Mouse (Mus musculus) small intestine, adult 2 months (tissue): ENCODE results near the gene Oas3. TPM values are rescaled to one million over a fixed set of nuclear protein-coding genes. Genes with fewer than 3 reads are reported as not detected.

Source experiments
- H3K27ac ChIP-seq: fragments of 200-500 bp; 2 replicates; pipeline ENCODE4 v1.5.1; 2012; ENCODE audit warnings: low read depth, low read length, control low read depth, inconsistent platforms; ENCODE audit not compliant: insufficient read depth
- H3K27me3 ChIP-seq: fragments of 200-500 bp; 2 replicates; pipeline ENCODE4 v1.6.1; 2012; ENCODE audit warnings: mild to moderate bottlenecking, moderate library complexity, low read length, inconsistent platforms; ENCODE audit not compliant: control insufficient read depth, insufficient read depth
- H3K36me3 ChIP-seq: fragments of 200-500 bp; 2 replicates; pipeline ENCODE4 v1.6.1; 2012; ENCODE audit warnings: mild to moderate bottlenecking, low read length, control low read depth, inconsistent platforms; ENCODE audit not compliant: control insufficient read depth, insufficient read depth
- H3K4me1 ChIP-seq: fragments of 200-500 bp; 2 replicates; pipeline ENCODE4 v1.6.1; 2012; ENCODE audit warnings: low read length, inconsistent platforms, mixed read lengths; ENCODE audit not compliant: control insufficient read depth, insufficient read depth, insufficient read length
- H3K4me3 ChIP-seq: fragments of 200-500 bp; 2 replicates; pipeline ENCODE4 v1.5.1; 2012; ENCODE audit warnings: low read depth, mild to moderate bottlenecking, control low read depth, inconsistent platforms, low read length, moderate library complexity
- CTCF ChIP-seq: fragments of 200-500 bp; IDR thresholded peaks from 2 replicates; pipeline ENCODE4 v1.5.1; 2012; ENCODE audit warnings: low read depth, mild to moderate bottlenecking, control low read depth, inconsistent platforms, low read length, moderate library complexity, mixed read lengths; ENCODE audit not compliant: insufficient replicate concordance, insufficient read length; ENCODE audit errors: extremely low read depth
- POLR2A ChIP-seq: fragments of 200-500 bp; IDR thresholded peaks from 2 replicates; pipeline ENCODE4 v1.6.1; 2012; ENCODE audit warnings: low read depth, mild to moderate bottlenecking, control low read depth, inconsistent platforms, low read length, moderate library complexity
- WGBS: fragments of 180-500 bp; shearing (Covaris S2); methylation state at CpG from one replicate; pipeline ENCODE4 v1.1.7; 2018; 5-methylcytosine and 5-hydroxymethylcytosine counted together
- polyA plus RNA-seq: library from polyadenylated mRNA; depleted of rRNA; stranded (reverse); fragments of >200 nt; gene quantifications from 2 replicates; pipeline ENCODE4 v1.2.3, GENCODE M21; 2012; rRNA removed

Oas3 gene
- polyA plus RNA-seq, 1 experiment, result 94.5 TPM

- no peak for TF ChIP-seq CTCF
- no peak for TF ChIP-seq POLR2A
- H3K36me3 ChIP-seq, result no peaks in the 10 kb centered on the region
- H3K27me3 ChIP-seq, result peaks cover 10% of the 10 kb centered on the region
- peaks cover 3% of the 10 kb centered on the region; the same call in 1 of the 2 replicates for H3K4me1 ChIP-seq
- WGBS, result 5% methylated on average over 40 of the region's 40 CpGs
- H3K4me3 ChIP-seq, result peak overlapping the region; percentile 68
- no peak overlapping the region for H3K27ac ChIP-seq
Observed at GRCm38 (mm10) chr5:120710161-120710825, 67.2 kb downstream of the Oas3 start.

GRCm38 (mm10) chr5:120706976-120707375 is 70.5 kb downstream of the Oas3 start:
- no peak for TF ChIP-seq POLR2A
- Histone ChIP-seq H3K4me3 (no peak overlapping the region), H3K36me3 (no peaks in the 10 kb centered on the region), H3K4me1 (peaks cover 3% of the 10 kb centered on the region; the same call in 1 of the 2 replicates), H3K27me3 (peaks cover 7% of the 10 kb centered on the region), H3K27ac (no peak overlapping the region)
- 49% methylated on average over 13 of the region's 13 CpGs for WGBS

GRCm38 (mm10) chr5:120706541-120706940 is 70.9 kb downstream of the Oas3 start:
- TF ChIP-seq CTCF (no peak), POLR2A (no peak)
- H3K4me3 ChIP-seq, result no peak overlapping the region; the same call in 1 of the 2 replicates
- no peak overlapping the region for H3K27ac ChIP-seq
- H3K36me3 ChIP-seq, result no peaks in the 10 kb centered on the region
- H3K27me3 ChIP-seq, result peaks cover 7% of the 10 kb centered on the region; the same call in 1 of the 2 replicates
- 7% methylated on average over 16 of the region's 16 CpGs for WGBS
- H3K4me1 ChIP-seq, result peaks cover 3% of the 10 kb centered on the region; the same call in 1 of the 2 replicates

GRCm38 (mm10) chr5:120704421-120704820 is 73.0 kb downstream of the Oas3 start:
- H3K36me3 ChIP-seq, result no peaks in the 10 kb centered on the region
- WGBS, result 40% methylated on average over 6 of the region's 6 CpGs
- no peak overlapping the region for H3K4me3 ChIP-seq
- H3K4me1 ChIP-seq, result no peaks in the 10 kb centered on the region
- no peak for TF ChIP-seq CTCF
- TF ChIP-seq POLR2A, result no peak
- H3K27me3 ChIP-seq, result no peaks in the 10 kb centered on the region
- H3K27ac ChIP-seq, result no peak overlapping the region

- 86% methylated on average over 3 of the region's 3 CpGs for WGBS
Observed at GRCm38 (mm10) chr5:120703660-120704059, 73.8 kb downstream of the Oas3 start.

More at GRCm38 (mm10) chr5:120703660-120704059, 73.8 kb downstream of the Oas3 start:
- Histone ChIP-seq H3K4me3 (no peak overlapping the region), H3K27me3 (0 out of 2 replicates have a peak, but pooled peaks cover 2% of the 10 kb centered on the region), H3K36me3 (no peaks in the 10 kb centered on the region), H3K27ac (no peak overlapping the region), H3K4me1 (no peaks in the 10 kb centered on the region)
- TF ChIP-seq CTCF (no peak), POLR2A (no peak)

Other genes with a start within 250 kb of the Oas3 start
- gene Tpcn1, start 189.0 kb downstream of the Oas3 start, polyA plus RNA-seq, result 48.5 and 115 TPM in 2 replicates
- 0.15 and 0.25 TPM in 2 replicates for gene Iqcd, start 188.6 kb downstream of the Oas3 start, polyA plus RNA-seq
- 6.9 and 12.1 TPM in 2 replicates for gene Rita1, start 165.1 kb downstream of the Oas3 start, polyA plus RNA-seq
- gene Ddx54, start 164.9 kb downstream of the Oas3 start, polyA plus RNA-seq, result 23.1 and 44.6 TPM in 2 replicates
- gene Cfap73, start 143.4 kb downstream of the Oas3 start, polyA plus RNA-seq, result not detected in 2 replicates
- gene Rasal1, start 128.8 kb downstream of the Oas3 start, polyA plus RNA-seq, result 1.7 and 2.6 TPM in 2 replicates
- 18.1 and 31.1 TPM in 2 replicates for gene Dtx1, start 65.7 kb downstream of the Oas3 start, polyA plus RNA-seq
- gene Oas2, start 27.8 kb downstream of the Oas3 start, polyA plus RNA-seq, result 2.9 and 7.4 TPM in 2 replicates
- gene Oas1e, start 17.9 kb upstream of the Oas3 start, polyA plus RNA-seq, result 0.09 and 3.6 TPM in 2 replicates
- 1.2 and 1.4 TPM in 2 replicates for gene Oas1c, start 34.9 kb upstream of the Oas3 start, polyA plus RNA-seq
- gene Oas1f, start 69.7 kb upstream of the Oas3 start, polyA plus RNA-seq, result 0.19 TPM in 1 of 2 replicates, not detected in the other
- not detected in 2 replicates for gene Oas1h, start 83.8 kb upstream of the Oas3 start, polyA plus RNA-seq
- 6.7 and 30.1 TPM in 2 replicates for gene Oas1g, start 110.0 kb upstream of the Oas3 start, polyA plus RNA-seq
- 11.5 and 55.5 TPM in 2 replicates for gene Oas1a, start 129.9 kb upstream of the Oas3 start, polyA plus RNA-seq
- 0.13 and 0.18 TPM in 2 replicates for gene Oas1d, start 136.9 kb upstream of the Oas3 start, polyA plus RNA-seq
- 0.25 and 0.35 TPM in 2 replicates for gene Rph3a, start 232.4 kb upstream of the Oas3 start, polyA plus RNA-seq